Mouse (Mus musculus) fat pad, adult 2 months (tissue): ENCODE results near the gene Terf2ip.

Source experiments
- DNase-seq: peaks from one replicate; pipeline ENCODE4 v3.0.0-alpha.2; 2011; ENCODE audit warnings: low read depth, low spot score; ENCODE audit errors: extremely low read depth

Gene Terf2ip

GRCm38 (mm10) chr8:112010997-112011815, at the start of gene Terf2ip, which contains the start of gene Kars:
Terf2ip (plus strand) TSS chr8:112011398.
Kars (minus strand) TSS chr8:112011323.
- peak; percentile 28 for DNase-seq

GRCm38 (mm10) chr8:111962589-111962988, 48.6 kb upstream of the Terf2ip start:
- no peak for DNase-seq

GRCm38 (mm10) chr8:111963091-111963490, 48.1 kb upstream of the Terf2ip start:
- no peak for DNase-seq

- no peak for DNase-seq
Observed at GRCm38 (mm10) chr8:111963546-111963945, 47.7 kb upstream of the Terf2ip start.

GRCm38 (mm10) chr8:111964351-111964750, 46.8 kb upstream of the Terf2ip start:
- no peak for DNase-seq

GRCm38 (mm10) chr8:111964849-111965561, 46.2 kb upstream of the Terf2ip start:
- no peak for DNase-seq

GRCm38 (mm10) chr8:111967246-111967870, 43.8 kb upstream of the Terf2ip start:
- DNase-seq: no peak

GRCm38 (mm10) chr8:111968541-111968940, 42.7 kb upstream of the Terf2ip start:
- no peak for DNase-seq

GRCm38 (mm10) chr8:111968991-111969390, 42.2 kb upstream of the Terf2ip start:
- DNase-seq: no peak

- DNase-seq: no peak
Observed at GRCm38 (mm10) chr8:111974138-111974537, 37.1 kb upstream of the Terf2ip start.

GRCm38 (mm10) chr8:111975706-111976105, 35.5 kb upstream of the Terf2ip start:
- no peak for DNase-seq

GRCm38 (mm10) chr8:111976326-111976725, 34.9 kb upstream of the Terf2ip start:
- DNase-seq: no peak

GRCm38 (mm10) chr8:111978147-111978546, 33.1 kb upstream of the Terf2ip start:
- no peak for DNase-seq

- DNase-seq: no peak
Observed at GRCm38 (mm10) chr8:111982116-111982515, 29.1 kb upstream of the Terf2ip start.

- no peak for DNase-seq
Observed at GRCm38 (mm10) chr8:111984511-111984910, 26.7 kb upstream of the Terf2ip start.

- DNase-seq: no peak
Observed at GRCm38 (mm10) chr8:111989911-111990310, 21.3 kb upstream of the Terf2ip start.

GRCm38 (mm10) chr8:111991278-111991677, 19.9 kb upstream of the Terf2ip start:
- DNase-seq: no peak

- DNase-seq: no peak
Observed at GRCm38 (mm10) chr8:111992013-111992702, 19.0 kb upstream of the Terf2ip start, which contains the start of gene Adat1. Adat1 (minus strand) TSS chr8:111992302.

- no peak for DNase-seq
Observed at GRCm38 (mm10) chr8:111992703-111993039, 18.5 kb upstream of the Terf2ip start.

GRCm38 (mm10) chr8:112004754-112005153, 6.4 kb upstream of the Terf2ip start:
- DNase-seq: no peak

- DNase-seq: no peak
Observed at GRCm38 (mm10) chr8:112005601-112006000, 5.6 kb upstream of the Terf2ip start.
